Mouse (Mus musculus) kidney, embryonic 14.5 days (tissue): ENCODE results near the gene Nme7. TPM values are rescaled to one million over a fixed set of nuclear protein-coding genes. Genes with fewer than 3 reads are reported as not detected.

Source experiments
- ATAC-seq: fragments of 200-750 bp; cut with Nextera tagmentation; 2 replicates; pipeline ENCODE4 v1.8.0; 2017; ENCODE audit warnings: moderate number of reproducible peaks, mild to moderate bottlenecking, moderate TSS enrichment, moderate library complexity; ENCODE audit not compliant: low FRiP score, low TSS enrichment
- H3K27ac ChIP-seq: fragments of 300-500 bp; sonication (generic); 2 replicates; pipeline ENCODE4 v1.5.1; 2014; ENCODE audit warnings: low read depth, mild to moderate bottlenecking, low read length, moderate library complexity, mixed read lengths
- H3K27me3 ChIP-seq: fragments of 300-500 bp; sonication (generic); 2 replicates; pipeline ENCODE4 v1.6.1; 2014; ENCODE audit warnings: mild to moderate bottlenecking, low read length; ENCODE audit not compliant: control insufficient read depth, insufficient read depth
- H3K36me3 ChIP-seq: fragments of 300-500 bp; sonication (generic); 2 replicates; pipeline ENCODE4 v1.6.1; 2014; ENCODE audit warnings: low read length, mixed read lengths; ENCODE audit not compliant: control insufficient read depth, insufficient read depth
- H3K4me1 ChIP-seq: fragments of 300-500 bp; sonication (generic); 2 replicates; pipeline ENCODE4 v1.6.1; 2014; ENCODE audit warnings: low read length, mixed read lengths; ENCODE audit not compliant: control insufficient read depth, insufficient read depth
- H3K4me2 ChIP-seq: fragments of 300-500 bp; sonication (generic); replicated peaks from 2 replicates; pipeline ENCODE4 v1.6.1; 2014; ENCODE audit warnings: low read depth, mild to moderate bottlenecking, low read length
- H3K4me3 ChIP-seq: fragments of 300-500 bp; sonication (generic); 2 replicates; pipeline ENCODE4 v1.5.1; 2014; ENCODE audit warnings: mild to moderate bottlenecking, low read length
- H3K9ac ChIP-seq: fragments of 300-500 bp; sonication (generic); 2 replicates; pipeline ENCODE4 v1.6.1; 2014; ENCODE audit warnings: low read depth, mild to moderate bottlenecking, low read length, moderate library complexity
- H3K9me3 ChIP-seq: fragments of 300-500 bp; sonication (generic); 2 replicates; pipeline ENCODE4 v1.6.1; 2016; ENCODE audit warnings: low read length; ENCODE audit not compliant: control insufficient read depth
- WGBS: fragments of 180-500 bp; shearing (Covaris S2); extraction: QIAGEN DNeasy Blood & Tissue Kit; methylation state at CpG from one replicate; pipeline ENCODE4 v1.1.7; 2014; 5-methylcytosine and 5-hydroxymethylcytosine counted together
- polyA plus RNA-seq: library from polyadenylated mRNA; unstranded; fragments of >200 nt; fragmentation: Nextera tagmentation; extraction: Ambion mirVana; gene quantifications from 2 replicates; pipeline ENCODE4 v1.2.1, GENCODE M21; 2014

Nme7 gene
- polyA plus RNA-seq, 1 experiment from 2014 or later, result 47.9 TPM

- H3K27ac ChIP-seq, result no peak overlapping the region
- no peak overlapping the region for H3K4me2 ChIP-seq
- H3K4me1 ChIP-seq, result no peaks in the 10 kb centered on the region
- no peak overlapping the region for H3K4me3 ChIP-seq
- WGBS, result 95% methylated on average over 3 of the region's 3 CpGs
- H3K27me3 ChIP-seq, result no peaks in the 10 kb centered on the region
- no peak for ATAC-seq
- H3K9me3 ChIP-seq, result no peaks in the 10 kb centered on the region
- no peaks in the 10 kb centered on the region for H3K36me3 ChIP-seq
- no peak overlapping the region for H3K9ac ChIP-seq
These were observed 19.9 kb upstream of the Nme7 start for GRCm38 (mm10) chr1:164284007-164284406.

GRCm38 (mm10) chr1:164287406-164287805, 16.5 kb upstream of the Nme7 start:
- Histone ChIP-seq H3K4me1 (no peaks in the 10 kb centered on the region), H3K27ac (no peak overlapping the region), H3K4me2 (no peak overlapping the region), H3K36me3 (peaks cover 17% of the 10 kb centered on the region), H3K27me3 (no peaks in the 10 kb centered on the region), H3K9me3 (no peaks in the 10 kb centered on the region), H3K4me3 (no peak overlapping the region), H3K9ac (no peak overlapping the region)
- whole genome bisulfite sequencing, result 34% methylated on average over 15 of the region's 15 CpGs
- peak; percentile 43; the same call in 1 of the 2 replicates for ATAC-seq

- no peaks in the 10 kb centered on the region for H3K4me1 ChIP-seq
- WGBS, result 91% methylated on average over 5 of the region's 5 CpGs
- no peak overlapping the region for H3K4me3 ChIP-seq
- no peak overlapping the region for H3K4me2 ChIP-seq
- H3K27ac ChIP-seq, result no peak overlapping the region
- H3K9me3 ChIP-seq, result no peaks in the 10 kb centered on the region
- no peak overlapping the region for H3K9ac ChIP-seq
- ATAC-seq, result no peak
- H3K27me3 ChIP-seq, result no peaks in the 10 kb centered on the region
- H3K36me3 ChIP-seq, result peaks cover 39% of the 10 kb centered on the region
These were observed 11.9 kb upstream of the Nme7 start for GRCm38 (mm10) chr1:164292040-164292439.

GRCm38 (mm10) chr1:164294071-164294470, 9.8 kb upstream of the Nme7 start:
- H3K4me1 ChIP-seq, result no peaks in the 10 kb centered on the region
- H3K27me3 ChIP-seq, result no peaks in the 10 kb centered on the region
- no peaks in the 10 kb centered on the region for H3K9me3 ChIP-seq
- no peak overlapping the region for H3K4me3 ChIP-seq
- no peak overlapping the region for H3K27ac ChIP-seq
- no peak overlapping the region for H3K9ac ChIP-seq
- H3K4me2 ChIP-seq, result no peak overlapping the region
- H3K36me3 ChIP-seq, result peaks cover 53% of the 10 kb centered on the region
- WGBS, result 95% methylated on average over 6 of the region's 6 CpGs
- no peak for ATAC-seq

- WGBS, result 96% methylated on average over 4 of the region's 5 CpGs
- H3K9me3 ChIP-seq, result no peaks in the 10 kb centered on the region
- H3K4me3 ChIP-seq, result no peak overlapping the region
- H3K9ac ChIP-seq, result no peak overlapping the region
- H3K27ac ChIP-seq, result no peak overlapping the region
- H3K27me3 ChIP-seq, result no peaks in the 10 kb centered on the region
- peaks cover 63% of the 10 kb centered on the region for H3K36me3 ChIP-seq
- ATAC-seq, result no peak
- no peak overlapping the region for H3K4me2 ChIP-seq
- H3K4me1 ChIP-seq, result no peaks in the 10 kb centered on the region
These were observed 7.4 kb upstream of the Nme7 start for GRCm38 (mm10) chr1:164296473-164296872.

GRCm38 (mm10) chr1:164301949-164302348, 2.0 kb upstream of the Nme7 start:
- Histone ChIP-seq H3K36me3 (peaks cover 44% of the 10 kb centered on the region), H3K27ac (no peak overlapping the region), H3K9ac (no peak overlapping the region), H3K27me3 (no peaks in the 10 kb centered on the region), H3K4me1 (peaks cover 5% of the 10 kb centered on the region; the same call in 1 of the 2 replicates), H3K4me2 (no peak overlapping the region), H3K9me3 (no peaks in the 10 kb centered on the region), H3K4me3 (no peak overlapping the region)
- WGBS, result 88% methylated on average over 4 of the region's 4 CpGs
- ATAC-seq, result no peak

GRCm38 (mm10) chr1:164307124-164307751, 3.3 kb downstream of the Nme7 start, which contains the start of gene Blzf1:
Gene Blzf1, minus strand, starts transcription at chr1:164307489.
- peak within 1 kb of the TSS; percentile 77 for H3K4me2 ChIP-seq
- ATAC-seq, result peak; percentile 99
- WGBS, result 0% methylated on average over 35 of the region's 35 CpGs

GRCm38 (mm10) chr1:164307922-164308321, 4.0 kb downstream of the Nme7 start:
- H3K4me2 ChIP-seq, result peak overlapping the region; percentile 74

More at GRCm38 (mm10) chr1:164307124-164307751, 3.3 kb downstream of the Nme7 start, which contains the start of gene Blzf1:
- peaks cover 5% of the 10 kb centered on the region; the same call in 1 of the 2 replicates for H3K4me1 ChIP-seq
- peak within 1 kb of the TSS; percentile 44; the same call in 1 of the 2 replicates for H3K27ac ChIP-seq
- H3K9ac ChIP-seq, result peak within 1 kb of the TSS; percentile 76
- H3K4me3 ChIP-seq, result peak within 1 kb of the TSS; percentile 77
- no peaks in the 10 kb centered on the region for H3K9me3 ChIP-seq
- peaks cover 2% of the 10 kb centered on the region for H3K36me3 ChIP-seq
- H3K27me3 ChIP-seq, result no peaks in the 10 kb centered on the region

GRCm38 (mm10) chr1:164314085-164314484, 10.2 kb downstream of the Nme7 start:
- Histone ChIP-seq H3K36me3 (peaks cover 14% of the 10 kb centered on the region; the same call in 1 of the 2 replicates), H3K4me1 (no peaks in the 10 kb centered on the region), H3K9ac (no peak overlapping the region), H3K27ac (no peak overlapping the region), H3K9me3 (no peaks in the 10 kb centered on the region), H3K4me3 (no peak overlapping the region), H3K4me2 (no peak overlapping the region), H3K27me3 (no peaks in the 10 kb centered on the region)
- 92% methylated on average over 5 of the region's 5 CpGs for WGBS
- no peak for ATAC-seq

More at GRCm38 (mm10) chr1:164307922-164308321, 4.0 kb downstream of the Nme7 start:
- Histone ChIP-seq H3K4me1 (peaks cover 5% of the 10 kb centered on the region; the same call in 1 of the 2 replicates), H3K4me3 (peak overlapping the region; percentile 77), H3K9ac (peak overlapping the region; percentile 62), H3K27me3 (no peaks in the 10 kb centered on the region), H3K36me3 (peaks cover 6% of the 10 kb centered on the region; the same call in 1 of the 2 replicates), H3K27ac (no peak overlapping the region), H3K9me3 (no peaks in the 10 kb centered on the region)
- 11% methylated on average over 10 of the region's 10 CpGs for WGBS
- ATAC-seq, result no peak
